Mouse (Mus musculus) T-helper 1 cell (primary cell): ENCODE data around the gene Nck2.

Experiments
- in situ Hi-C: fragments of 300-600 bp; cut with MboI, MseI; formaldehyde crosslinking; loops from one replicate; pipeline ENCODE4 v1.15.1; 2025; ENCODE audit warnings: high pct_unique_total_duplicates

The Nck2 gene

DNA sequence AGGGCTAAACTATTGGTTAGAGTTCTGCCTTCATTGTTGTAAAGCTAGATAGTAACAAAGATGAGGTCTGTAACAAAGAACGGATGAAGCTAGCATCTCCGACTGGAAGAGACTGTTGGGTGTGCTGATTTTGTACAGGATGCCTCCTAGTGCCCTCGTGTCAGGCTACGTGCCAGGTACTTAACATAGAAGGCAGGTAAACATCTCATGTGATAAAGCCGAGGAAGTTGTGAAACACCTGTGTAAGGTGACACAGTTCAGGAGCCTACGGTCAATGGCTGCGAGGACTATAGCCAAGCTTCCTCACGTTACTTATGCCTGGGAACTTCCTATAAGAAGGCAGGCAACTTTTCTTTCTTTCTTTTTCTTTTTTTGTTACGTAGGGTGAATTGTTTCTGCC is at the start of gene Nck2:
TSS of gene Nck2 (plus strand) at position 49 of the 400 bp plus-strand sequence.
- in situ Hi-C loops: no loop called here

DNA sequence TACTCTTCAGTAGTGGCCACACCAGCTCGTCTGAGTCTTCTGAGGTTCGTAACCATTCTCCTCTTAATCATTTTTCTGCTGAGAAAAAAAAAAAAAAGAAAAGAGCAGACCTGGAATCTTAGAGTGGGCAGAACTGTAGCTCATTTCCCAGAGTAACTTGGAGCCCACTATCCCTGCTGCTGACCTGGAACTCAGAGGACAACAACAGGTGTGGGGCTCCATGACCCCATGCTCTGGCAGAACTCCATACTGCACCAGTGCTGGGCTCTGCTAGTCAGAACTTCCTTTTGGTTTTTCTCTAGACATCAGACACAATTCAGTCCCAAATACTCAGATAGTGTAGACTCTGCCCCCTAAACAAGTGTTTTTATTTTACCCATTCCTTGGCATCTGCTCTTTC is 49.3 kb upstream of the Nck2 start:
- in situ Hi-C loops: no loop called here

DNA sequence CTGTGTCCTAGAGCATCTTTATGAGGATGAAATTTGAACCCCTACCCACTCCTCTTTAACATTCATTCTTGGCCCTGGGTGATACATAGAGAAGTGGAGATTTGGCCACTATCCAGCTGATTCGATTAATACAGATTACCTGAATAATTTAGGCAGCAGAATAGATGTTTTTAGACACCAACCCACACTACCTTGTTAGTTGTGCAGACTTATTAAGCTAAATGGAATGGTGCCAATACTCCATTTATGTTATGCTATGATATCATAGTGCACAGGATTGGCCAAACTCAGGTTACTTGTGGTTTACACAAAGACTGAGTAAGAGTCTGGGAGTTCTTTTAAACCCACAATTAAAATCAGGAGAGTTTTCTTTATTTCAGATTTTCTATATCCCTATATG is 48.6 kb upstream of the Nck2 start:
- in situ Hi-C loops: no loop called here

DNA sequence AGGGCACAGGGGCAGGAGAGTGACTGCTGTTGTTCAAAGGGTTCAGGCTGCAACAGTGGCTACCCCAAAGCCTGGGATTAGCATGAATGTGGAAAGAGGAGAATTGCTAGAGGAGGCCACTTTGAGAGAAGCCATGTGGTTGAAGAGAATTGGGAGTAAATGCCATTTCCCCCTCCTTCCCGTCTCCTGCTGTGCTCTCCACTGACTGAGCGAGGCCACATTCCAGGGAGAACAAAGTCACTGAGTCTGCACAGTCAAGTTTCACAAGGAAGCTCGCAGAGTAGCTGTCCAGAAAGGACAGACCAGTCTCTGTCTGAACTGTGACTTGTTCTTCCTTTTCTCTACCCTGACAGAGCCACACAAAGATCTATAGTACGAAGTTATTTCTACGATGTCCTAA is 47.9 kb upstream of the Nck2 start:
- in situ Hi-C loops: no loop called here

DNA sequence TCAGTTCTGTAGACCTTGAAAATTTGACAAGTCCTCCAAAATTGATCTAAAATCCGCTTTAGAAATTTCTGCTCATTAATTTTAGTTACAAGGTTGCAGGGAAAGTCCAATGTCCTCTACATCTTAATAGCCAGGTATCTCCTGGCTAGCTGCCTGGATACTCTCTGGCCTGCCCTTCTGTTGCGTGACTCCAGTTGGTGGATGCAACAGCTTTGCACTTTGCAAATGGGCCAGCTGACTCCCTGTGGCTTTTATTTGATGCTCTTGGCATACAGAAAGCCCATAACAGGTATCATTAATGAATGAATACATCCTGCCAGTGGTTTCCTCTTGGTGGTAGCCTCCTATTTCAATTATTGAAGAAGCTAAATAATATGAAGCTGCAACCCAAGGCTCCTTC is 47.3 kb upstream of the Nck2 start:
- in situ Hi-C loops: no loop called here

DNA sequence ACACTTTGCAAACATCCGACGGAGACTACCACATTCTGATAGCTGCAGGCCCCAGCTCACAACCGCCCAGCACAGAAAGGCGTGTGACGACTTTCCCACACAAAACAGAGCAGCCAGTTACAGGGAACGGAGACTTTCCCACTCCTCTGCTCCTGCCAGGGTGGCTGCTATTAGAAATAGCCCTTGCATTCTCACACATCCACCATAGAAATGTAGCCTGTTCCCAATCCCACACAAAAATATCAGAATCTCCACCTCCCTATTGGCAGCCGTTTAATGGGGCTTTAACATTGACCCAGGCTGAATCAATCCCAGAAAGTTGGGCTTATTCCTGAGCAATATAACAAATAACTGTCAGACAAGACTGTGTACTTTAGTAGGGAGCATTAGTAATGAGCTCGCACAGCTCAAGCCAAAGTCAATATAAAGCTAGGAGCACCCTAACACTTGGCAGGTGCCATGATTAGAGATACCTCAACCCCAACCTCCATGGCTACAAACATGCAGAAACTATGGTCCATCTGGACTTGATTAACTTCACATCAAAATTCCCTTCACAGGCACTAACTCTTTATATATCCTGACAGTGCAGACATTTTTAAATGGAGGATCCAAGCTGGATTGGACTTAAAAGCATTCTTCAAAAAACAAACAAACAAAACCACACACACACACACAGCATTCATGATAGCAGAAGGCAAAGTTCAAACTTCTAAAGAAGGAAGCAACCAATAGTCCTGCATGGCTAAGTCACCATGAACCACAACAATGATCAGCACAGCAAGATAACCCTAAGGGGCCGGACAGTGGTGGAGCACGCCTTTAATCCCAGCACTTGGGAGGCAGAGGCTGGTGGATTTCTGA is 45.4 kb upstream of the Nck2 start:
- in situ Hi-C loops: no loop called here

DNA sequence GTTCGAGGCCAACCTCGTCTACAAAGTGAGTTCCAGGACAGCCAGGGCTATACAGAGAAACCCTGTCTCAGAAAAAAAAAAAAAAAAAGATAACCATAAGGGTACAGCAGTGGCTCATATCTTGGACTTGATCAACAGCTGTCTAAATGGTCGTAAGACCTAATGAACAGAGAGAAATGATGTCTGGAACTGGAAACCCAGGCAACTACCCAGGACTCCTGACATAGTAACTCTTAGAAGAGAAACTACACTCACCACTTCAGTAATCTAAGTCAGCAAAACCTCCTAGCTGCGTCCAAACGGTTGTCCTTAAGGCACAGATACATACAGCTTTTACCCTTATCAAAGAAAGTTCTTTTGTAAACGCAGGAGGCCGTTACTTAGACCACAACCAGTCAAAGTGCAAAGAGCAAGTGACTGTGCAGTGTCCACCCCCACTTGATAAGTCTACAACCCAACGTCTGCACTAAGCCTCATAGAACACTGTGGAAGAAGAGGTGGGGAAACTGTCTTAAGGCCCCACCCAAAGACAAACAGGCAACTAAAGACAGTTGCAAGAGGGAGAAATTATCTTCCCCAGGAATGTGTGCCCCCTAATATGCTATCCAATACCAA is 44.7 kb upstream of the Nck2 start:
- in situ Hi-C loops: no loop called here

DNA sequence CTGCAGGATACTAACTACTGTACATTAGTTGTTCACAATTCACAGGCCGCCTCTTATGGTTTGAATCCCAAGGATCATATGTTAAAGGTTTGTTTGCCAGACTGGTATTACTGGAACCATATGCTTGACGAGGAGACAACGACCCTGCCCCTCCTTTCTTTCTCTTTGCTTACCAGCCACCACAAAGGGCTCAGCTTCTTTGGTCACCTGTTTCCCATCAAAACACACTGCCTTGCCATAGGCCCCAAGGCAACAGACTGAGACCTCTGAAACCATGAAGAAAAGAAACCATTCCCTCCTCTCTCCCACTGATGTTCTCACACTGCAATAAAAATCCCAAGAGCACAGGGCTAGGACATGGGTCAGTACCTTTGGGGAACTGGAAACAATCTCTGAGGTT is 43.7 kb upstream of the Nck2 start:
- in situ Hi-C loops: no loop called here

DNA sequence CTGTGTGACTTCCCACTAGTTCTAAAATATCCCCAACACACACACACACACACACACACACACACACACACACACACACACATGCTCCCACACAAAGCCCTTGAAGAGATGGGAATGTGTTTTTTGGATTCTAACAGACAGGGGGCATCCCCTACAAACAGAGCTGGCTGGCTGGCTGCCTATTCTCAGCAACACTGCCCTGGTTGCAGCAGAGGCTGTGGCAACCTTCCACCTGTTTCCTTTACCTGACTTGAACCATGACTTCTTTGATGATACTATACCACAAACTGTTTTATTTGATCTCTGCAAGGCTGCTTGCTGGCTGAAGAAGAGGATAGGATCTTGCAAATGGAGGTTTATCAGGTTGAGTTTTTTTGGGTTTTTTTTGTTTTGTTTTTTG is 41.0 kb upstream of the Nck2 start:
- in situ Hi-C loops: no loop called here

DNA sequence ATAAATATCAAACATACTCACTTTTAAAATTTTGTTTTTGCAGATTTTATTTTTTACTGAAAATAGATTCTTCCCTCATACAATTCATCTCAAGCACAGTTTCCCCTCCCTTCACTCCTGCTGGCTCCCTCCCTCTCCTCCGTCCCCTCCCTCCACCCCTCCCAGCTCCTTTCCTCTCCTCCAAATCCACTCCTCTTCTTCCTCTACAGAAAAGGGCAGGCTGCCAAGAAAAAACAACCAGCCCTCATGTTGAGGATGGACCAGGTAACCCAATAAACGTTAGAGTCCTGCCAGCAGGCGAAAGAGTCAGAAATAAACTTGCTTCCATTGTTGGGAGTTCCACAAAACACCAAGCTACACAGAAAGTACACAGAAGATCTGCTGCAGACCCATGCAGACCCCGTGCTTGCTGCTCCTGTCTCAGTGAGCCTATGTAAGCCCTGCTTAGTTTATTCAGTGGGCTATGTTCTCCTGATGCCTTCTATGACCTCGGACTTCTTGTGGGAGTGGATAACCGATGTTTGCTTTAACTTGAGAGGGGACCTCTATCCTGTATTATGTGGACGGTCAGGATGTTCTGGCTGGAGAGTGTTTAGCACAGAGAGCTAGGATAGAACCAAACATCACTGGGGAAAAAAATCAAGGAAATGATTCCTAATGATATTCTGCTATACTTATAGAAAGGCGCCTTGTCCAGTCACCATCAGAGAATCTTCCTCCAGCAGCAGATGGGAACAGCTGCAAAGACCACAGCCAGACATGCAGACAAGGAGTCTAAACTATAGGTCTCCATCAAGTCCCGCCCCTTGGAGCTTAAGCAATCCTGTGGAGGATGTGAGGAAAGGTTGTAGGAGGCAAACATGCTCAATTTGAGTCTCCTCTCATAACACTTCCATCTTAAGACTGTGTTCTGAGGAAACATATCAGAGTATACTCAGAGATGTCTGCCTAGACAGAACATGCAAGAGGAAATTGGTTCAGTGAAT is 39.4 kb upstream of the Nck2 start:
- in situ Hi-C loops: no loop called here

DNA sequence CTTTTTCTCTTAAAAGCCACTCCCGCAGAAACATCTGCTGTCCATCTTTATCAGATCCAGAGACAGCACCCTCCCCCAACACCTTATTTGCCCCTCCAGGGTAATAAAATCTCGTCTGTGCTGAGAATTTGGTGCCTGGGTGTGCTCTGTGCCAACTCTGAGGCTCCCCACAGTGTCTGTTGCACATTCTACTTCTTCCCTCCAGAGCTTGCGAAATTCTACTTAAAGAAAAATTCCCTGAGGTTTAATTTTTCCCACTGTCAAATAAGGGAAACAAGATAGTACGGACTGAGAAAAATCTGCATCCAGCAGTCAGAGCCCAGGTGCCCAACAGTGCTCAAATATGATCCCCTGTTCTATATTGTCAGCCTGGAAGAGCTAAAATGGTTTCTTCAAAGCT is 35.4 kb upstream of the Nck2 start:
- in situ Hi-C loops: no loop called here

DNA sequence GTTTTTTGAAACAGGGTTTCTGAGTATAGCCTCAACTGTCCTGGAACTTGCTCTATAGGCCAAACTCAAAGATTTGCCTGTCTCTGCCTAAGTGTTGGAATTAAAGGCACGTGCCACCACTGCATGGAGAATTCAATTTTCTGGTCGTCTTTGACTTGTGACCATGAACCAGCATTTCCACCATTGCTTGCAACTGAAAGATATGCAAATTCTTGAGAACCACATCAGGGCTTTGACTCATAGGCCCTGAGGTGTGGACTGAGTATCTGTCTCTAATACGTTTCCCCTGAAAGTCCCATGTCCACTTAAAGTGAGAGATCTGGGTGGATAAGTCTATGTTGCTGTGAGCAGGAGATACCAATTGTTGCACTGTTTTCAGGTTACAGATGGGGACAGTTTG is 31.6 kb upstream of the Nck2 start:
- in situ Hi-C loops: no loop called here

DNA sequence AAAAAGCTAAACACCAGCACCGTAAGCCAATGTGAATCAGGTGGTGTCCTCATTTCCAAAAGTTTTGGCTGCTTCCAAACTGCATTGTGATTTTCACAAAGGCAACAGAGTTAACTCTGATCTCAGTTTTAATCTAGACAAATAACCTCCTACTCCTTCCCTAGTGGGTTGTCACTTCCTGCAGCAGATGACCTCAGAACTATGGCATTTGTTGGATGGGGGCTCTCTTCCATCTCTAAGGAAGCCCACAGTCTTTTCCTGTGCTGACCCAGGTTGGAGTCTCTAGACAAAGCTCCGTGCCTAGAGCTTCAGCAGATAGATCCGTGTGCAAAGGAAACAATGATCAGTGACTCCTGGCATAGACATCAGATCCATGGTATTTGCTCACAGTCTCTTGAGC is 31.1 kb upstream of the Nck2 start:
- in situ Hi-C loops: no loop called here

DNA sequence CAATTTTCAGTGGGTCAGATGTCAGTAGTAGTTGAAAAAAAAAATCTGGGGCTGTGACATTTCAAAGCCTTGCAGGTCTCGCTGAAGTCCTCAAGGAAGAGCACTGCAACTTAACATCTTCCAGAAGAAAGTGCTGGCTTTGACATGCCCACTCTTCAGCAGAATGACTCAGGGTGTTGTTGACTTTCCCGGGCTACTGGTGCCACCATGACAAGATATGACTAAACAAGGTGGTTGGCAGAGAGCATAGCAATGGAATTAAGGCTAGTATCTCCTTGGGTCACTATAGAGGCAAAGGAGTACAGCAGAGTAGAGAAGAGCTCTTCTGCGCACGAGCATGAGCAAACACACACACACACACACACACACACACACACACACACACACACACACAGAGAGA is 30.6 kb upstream of the Nck2 start:
- in situ Hi-C loops: no loop called here

DNA sequence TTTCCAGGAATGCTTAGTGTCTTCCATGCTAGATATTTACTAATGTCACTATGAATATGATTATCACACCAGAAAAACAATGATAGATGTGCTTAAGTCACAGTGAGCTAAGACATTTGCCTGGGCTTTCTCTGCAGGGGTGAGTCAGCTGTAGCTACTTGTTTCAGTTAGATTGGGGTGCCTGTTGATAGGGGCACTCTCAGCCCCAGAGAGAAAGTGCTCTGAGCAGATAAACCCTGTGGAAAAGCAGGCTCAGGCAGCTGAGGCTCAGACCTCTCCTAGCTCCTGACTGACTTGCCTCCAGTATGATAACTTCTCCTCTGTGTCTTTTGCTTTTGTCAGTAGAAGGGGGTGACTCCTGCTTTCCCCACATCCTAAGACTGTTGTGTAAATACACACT is 30.2 kb upstream of the Nck2 start:
- in situ Hi-C loops: no loop called here

DNA sequence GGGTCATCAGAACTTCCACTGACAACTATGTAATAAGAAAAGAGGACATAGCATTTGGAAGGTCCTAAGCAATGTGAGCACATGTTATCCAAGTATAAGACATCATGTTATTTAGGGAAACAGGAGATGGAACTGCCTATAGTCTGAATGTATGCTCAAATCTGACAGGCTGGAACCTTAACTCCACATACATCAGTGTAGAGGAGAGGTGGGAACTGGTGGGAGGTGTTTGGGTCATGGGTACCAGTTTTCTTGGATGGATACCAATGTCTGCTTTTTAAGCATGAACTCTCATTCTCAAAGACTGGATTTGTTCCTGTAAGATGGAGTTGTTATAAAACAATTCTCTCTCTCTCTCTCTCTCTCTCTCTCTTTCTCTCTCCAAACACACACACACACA is 29.4 kb upstream of the Nck2 start:
- in situ Hi-C loops: no loop called here

DNA sequence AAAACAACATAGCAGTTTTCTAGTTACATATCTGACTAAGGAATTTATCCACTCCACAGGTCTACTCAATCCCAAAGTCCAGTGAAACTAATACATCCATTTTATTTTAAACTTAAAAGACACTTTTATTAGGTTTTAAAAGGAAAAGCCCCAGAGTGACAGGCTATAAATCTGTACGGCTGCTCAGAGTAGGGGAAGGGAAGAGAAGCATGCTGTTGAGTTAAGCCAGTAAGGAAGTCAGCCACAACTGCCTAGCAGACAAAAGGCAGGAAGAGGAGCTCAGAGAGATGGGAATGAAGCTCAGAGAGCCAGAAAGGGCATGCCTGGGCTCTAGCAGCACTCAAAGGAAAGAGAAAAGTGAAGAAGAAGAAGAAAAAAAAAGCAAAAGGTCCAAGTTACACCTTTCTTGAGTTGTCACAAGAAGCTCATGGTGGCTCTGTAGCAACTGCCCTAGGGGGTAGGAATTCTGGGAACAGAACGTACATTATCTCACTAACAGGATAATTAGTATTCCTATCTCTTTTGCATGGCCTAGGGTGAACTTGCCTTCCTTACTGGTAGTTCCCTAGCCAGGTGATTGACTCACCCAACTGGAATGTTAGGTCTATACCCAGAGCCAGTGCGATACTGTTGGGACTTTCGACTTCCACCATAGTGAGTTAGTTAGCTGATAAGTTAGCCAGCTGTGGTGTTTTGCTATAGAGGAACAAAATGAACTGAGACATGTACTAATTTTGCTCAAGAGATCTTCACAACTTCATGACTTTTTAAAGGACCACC is 21.2 kb upstream of the Nck2 start:
- in situ Hi-C loops: no loop called here

DNA sequence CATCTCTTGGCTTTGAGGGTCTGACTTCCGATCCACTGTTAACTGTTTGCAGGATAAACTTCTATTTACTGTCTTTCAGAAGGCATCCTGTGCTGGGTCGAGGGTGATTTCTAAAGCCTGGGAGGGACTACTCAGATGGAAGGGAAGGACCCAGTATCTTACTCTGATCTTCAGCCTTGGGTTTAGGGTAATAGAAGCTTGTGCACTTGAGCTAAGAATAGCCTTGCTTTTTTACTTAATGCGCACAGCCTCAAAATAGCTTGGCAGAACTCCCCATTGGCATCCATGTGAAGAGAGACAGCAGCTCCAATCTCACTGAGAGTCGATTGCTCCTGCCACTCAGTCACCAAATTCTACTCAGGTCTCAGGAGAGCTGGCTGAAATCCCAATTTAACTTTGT is 17.9 kb upstream of the Nck2 start:
- in situ Hi-C loops: no loop called here

DNA sequence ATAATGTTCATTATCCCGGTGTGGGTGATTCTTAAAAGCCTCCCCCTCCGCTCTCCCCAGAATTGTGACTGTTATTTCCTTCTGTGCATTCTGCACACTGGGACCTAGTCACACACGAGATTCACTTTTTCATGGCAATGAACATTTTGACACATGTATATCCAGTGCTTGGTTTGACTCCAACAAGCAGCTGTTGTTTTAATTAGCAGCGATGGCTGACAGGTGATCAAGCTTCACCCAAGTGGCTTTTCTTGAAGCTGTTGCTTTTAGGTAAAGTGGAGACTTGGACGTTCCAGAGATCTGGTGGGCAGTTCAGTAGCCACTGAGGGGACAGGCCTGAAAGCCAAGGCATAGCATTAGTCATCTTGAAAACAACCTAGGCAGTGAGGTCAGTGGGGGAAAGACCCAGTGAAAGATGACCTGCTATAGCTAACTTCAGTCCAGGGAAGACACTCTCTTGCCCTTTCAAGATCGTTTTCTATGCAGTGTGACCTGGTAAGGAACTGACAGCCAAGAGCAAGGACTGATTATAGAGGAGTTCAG is 17.3 kb upstream of the Nck2 start:
- in situ Hi-C loops: no loop called here

DNA sequence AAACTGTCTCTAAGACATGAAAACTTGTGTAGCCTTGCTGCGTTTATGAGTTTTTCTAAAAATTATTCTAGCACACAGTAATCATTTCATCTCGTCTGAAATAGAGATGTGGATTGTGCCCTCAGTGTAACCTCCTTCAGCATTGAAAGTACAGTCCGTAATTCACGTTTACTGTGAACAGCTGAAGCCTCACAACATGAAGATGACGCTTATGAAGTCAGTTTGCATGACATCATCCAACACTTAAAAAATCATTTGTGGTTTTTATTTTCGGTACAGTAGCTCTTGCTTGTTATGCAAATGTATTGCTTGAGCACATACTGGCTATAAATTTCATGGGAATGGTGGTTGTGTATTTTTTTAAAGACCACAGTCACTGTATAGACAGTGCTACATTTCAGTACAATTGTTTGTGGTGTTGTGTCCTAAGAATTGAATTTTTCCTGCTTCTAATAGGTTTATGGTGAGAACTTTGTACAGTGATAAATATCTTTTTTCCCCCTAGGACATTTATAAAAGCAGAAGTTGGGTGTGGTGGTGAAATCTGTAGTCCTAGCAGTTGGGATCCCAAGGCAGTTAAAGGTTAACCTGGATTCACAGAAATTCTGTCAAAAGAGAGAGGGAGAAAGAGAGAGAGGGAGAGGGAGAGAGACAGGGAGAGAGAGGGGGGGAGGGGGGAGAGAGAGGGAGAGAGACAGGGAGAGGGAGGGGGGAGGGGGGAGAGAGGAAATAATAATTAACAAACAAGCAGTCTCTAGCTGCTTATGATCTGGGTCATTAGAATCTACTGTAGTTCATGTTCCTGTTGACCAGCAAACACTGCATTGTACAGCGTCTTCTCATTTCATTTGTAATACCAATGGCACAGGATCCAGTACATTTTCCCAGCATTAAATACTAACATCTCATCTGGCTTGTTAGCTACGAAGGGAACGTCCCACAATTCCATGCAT is 14.2 kb upstream of the Nck2 start:
- in situ Hi-C loops: no loop called here
